Mouse (Mus musculus) mammary gland, adult 2 months (tissue): ENCODE measurements around the gene Pisd. TPM values are rescaled to one million over a fixed set of nuclear protein-coding genes. Genes with fewer than 3 reads are reported as not detected.

ENCODE experiments used
- polyA plus RNA-seq: library from polyadenylated mRNA; depleted of rRNA; stranded (reverse); fragments of >200 nt; gene quantifications from 2 replicates; pipeline ENCODE4 v1.2.3, GENCODE M21; 2012; ENCODE audit warnings: low replicate concordance; rRNA removed

Gene Pisd
- 63.1 and 72.0 TPM in 2 replicates for polyA plus RNA-seq

GRCm38 (mm10) chr5:32785313-32785915 lies at the start of gene Pisd:
Pisd (minus strand) TSS chr5:32785646.

DNA sequence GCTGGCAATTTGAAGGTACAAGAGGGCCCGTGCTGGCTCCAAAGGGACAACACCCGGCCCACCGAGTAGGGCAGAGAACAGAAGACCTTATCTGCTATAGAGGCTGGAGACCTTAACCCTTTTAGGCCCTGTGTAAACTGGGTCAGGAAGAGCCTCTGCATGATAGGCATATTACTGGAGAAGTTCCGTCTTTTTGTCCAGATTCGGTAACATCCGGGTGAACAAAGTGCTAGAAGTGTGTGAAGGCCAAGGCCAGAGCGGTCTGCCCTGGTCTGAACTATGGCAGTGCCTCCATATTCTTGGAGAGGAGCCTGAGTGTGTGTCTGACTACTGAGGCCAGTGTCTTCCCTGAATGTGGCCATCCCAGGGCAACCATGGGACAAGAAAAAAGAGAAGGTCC lies 41.6 kb upstream of the Pisd start, which contains the start of gene Gm20671:
Gm20671 (minus strand) TSS at position 101 of the 400 bp plus-strand sequence.

Other genes with a start within 250 kb of the Pisd start
- 1.9 and 2.8 TPM in 2 replicates for gene Yes1, start 174.5 kb downstream of the Pisd start, polyA plus RNA-seq
- 8.8 and 24.5 TPM in 2 replicates for gene Gm20671, start 41.5 kb upstream of the Pisd start, polyA plus RNA-seq
- 12.1 and 23.9 TPM in 2 replicates for gene Prr14l, start 68.6 kb upstream of the Pisd start, polyA plus RNA-seq
- 10.6 and 15.1 TPM in 2 replicates for gene Depdc5, start 78.1 kb upstream of the Pisd start, polyA plus RNA-seq
- 96.2 and 111 TPM in 2 replicates for gene Ywhah, start 233.2 kb upstream of the Pisd start, polyA plus RNA-seq